Mouse (Mus musculus): ENCODE measurements around the gene Sorl1.

DNA sequence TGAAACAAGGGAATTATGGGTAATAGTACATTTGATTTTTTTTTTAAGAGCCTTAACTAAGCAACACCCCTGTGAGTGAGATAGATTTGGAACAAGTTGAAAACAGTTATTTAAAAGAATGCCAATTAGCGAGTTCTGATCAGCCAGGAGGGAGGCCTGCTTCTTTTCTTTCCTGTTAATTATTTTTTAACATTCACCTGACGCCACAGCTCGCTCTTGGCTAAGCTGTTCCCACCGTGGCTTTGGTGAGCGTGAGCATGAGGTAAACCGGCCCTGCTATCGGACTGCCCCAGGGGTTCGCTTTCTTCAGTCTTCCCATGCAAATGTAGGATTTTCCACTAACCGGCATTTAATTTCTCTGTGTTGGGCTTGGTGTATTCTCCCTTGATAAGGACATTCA is 128.8 kb downstream of the Sorl1 start:
- TF ChIP-seq CTCF (IDR thresholded peaks at IDR 0.05; ENCODE audit: extremely low read depth, insufficient read depth, insufficient read length, insufficient replicate concordance) (no peak), POLR2A (IDR thresholded peaks at IDR 0.05; ENCODE audit: low read depth, low read length) (no peak)

Data from spleen, adult 2 months (tissue).